Mouse (Mus musculus) bone marrow, adult 2 months (tissue): ENCODE data around the gene Grm7.

Experiments
- CTCF ChIP-seq: fragments of 200-500 bp; IDR thresholded peaks from 2 replicates; pipeline ENCODE4 v1.5.1; 2011; ENCODE audit warnings: low read length, control low read depth; ENCODE audit not compliant: control insufficient read depth, insufficient read depth
- POLR2A ChIP-seq: fragments of 200-500 bp; IDR thresholded peaks from 2 replicates; pipeline ENCODE4 v1.6.1; 2011; ENCODE audit warnings: low read depth, mild to moderate bottlenecking, control low read depth, low read length, borderline replicate concordance; ENCODE audit not compliant: control insufficient read depth

DNA sequence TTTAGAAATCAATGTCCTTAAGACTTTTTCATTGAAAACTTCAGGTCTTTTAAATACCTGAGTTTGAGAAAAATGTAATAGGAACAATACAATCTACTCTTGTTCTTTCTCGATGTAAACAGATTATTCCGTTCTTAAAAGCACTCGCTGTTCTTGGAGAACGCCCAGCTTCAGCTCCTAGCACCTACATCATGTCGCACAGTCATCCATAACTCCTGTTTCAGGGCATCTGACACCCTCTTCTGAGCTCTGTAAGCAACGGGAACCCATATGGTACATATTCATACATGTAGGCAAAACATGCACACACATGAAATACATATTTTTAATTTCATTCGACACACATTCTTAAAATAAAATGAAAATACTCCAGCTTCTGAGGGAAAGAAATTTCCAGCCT is 916.0 kb downstream of the Grm7 start:
- no peak for TF ChIP-seq CTCF
- TF ChIP-seq POLR2A, result no peak
